Mouse (Mus musculus): Measurements from ENCODE around the gene Spr. TPM values are rescaled to one million over a fixed set of nuclear protein-coding genes. Genes with fewer than 3 reads are reported as not detected.

The Spr gene
- polyA plus RNA-seq, 2 experiments from 2014 or later, result 17.8 to 33.4 TPM

GRCm38 (mm10) chr6:85131673-85132072 lies 5.9 kb downstream of the Spr start:
- ATAC-seq, result peak; percentile 76

GRCm38 (mm10) chr6:85117545-85118511 lies 19.7 kb downstream of the Spr start:
- peak; percentile 66 for ATAC-seq

- ATAC-seq, result no peak
Measured at GRCm38 (mm10) chr6:85105033-85105615, 32.4 kb downstream of the Spr start.

GRCm38 (mm10) chr6:85103321-85103720 lies 34.2 kb downstream of the Spr start:
- ATAC-seq, result no peak

- no peak for ATAC-seq
Measured at GRCm38 (mm10) chr6:85096441-85096840, 41.1 kb downstream of the Spr start.

GRCm38 (mm10) chr6:85087425-85087824 lies 50.1 kb downstream of the Spr start:
- no peak for ATAC-seq

- ATAC-seq, result no peak
Measured at GRCm38 (mm10) chr6:85086645-85087044, 50.9 kb downstream of the Spr start.

Other genes starting within 250 kb of the Spr start
- 10 to 100 TPM; 12.6 to 14.9 TPM for gene Exoc6b, start 68.3 kb downstream of the Spr start, polyA plus RNA-seq (2017; shearing (Covaris generic))
- not detected for gene Emx1, start 49.7 kb upstream of the Spr start, polyA plus RNA-seq (2017; shearing (Covaris generic))
- 1 to 10 TPM; 2.9 to 3.1 TPM for gene Sfxn5, start 195.7 kb upstream of the Spr start, polyA plus RNA-seq (2017; shearing (Covaris generic))
- under 1 TPM; 0.14 to 0.42 TPM for gene Rab11fip5, start 236.9 kb upstream of the Spr start, polyA plus RNA-seq (2017; shearing (Covaris generic))

All from CD4-positive, CD25-positive, alpha-beta regulatory T cell, adult 4 months (primary cell).